Mouse (Mus musculus): ENCODE measurements at regions not wholly inside any gene's neighbourhood (a gene's known extent, or its start where the extent isn't known, plus 50 kb on each side); places are given as distances from the start of the nearest gene placed in this dataset.

GRCm38 (mm10) chr9:46702053-46702900, 296.3 kb upstream of the Gm4791 start:
- TF ChIP-seq MAX (IDR thresholded peaks at IDR 0.05; ENCODE audit: low read length) (no peak), MAZ (IDR thresholded peaks at IDR 0.05; ENCODE audit: low read depth, low read length) (no peak), POLR2AphosphoS2 (IDR thresholded peaks at IDR 0.05; ENCODE audit: low read length) (no peak), MXI1 (IDR thresholded peaks at IDR 0.05; ENCODE audit: low read depth, low read length) (no peak), MYB (IDR thresholded peaks at IDR 0.05; ENCODE audit: low read depth, low read length) (no peak), NELFE (IDR thresholded peaks at IDR 0.05; ENCODE audit: low read depth, low read length) (no peak), MAFK (IDR thresholded peaks at IDR 0.05; ENCODE audit: borderline replicate concordance, low read depth, low read length) (no peak), POLR2AphosphoS5 (IDR thresholded peaks at IDR 0.05; ENCODE audit: borderline replicate concordance, low read depth, low read length) (no peak), GABPA (IDR thresholded peaks at IDR 0.05; ENCODE audit: low read depth, low read length) (no peak), NRF1 (IDR thresholded peaks at IDR 0.05; ENCODE audit: insufficient read depth, low read depth, low read length, poor library complexity, severe bottlenecking) (no peak), MEF2A (IDR thresholded peaks at IDR 0.05; ENCODE audit: extremely low read depth, insufficient replicate concordance, low read depth, low read length, poor library complexity, severe bottlenecking) (no peak), ZMIZ1 (IDR thresholded peaks at IDR 0.05; ENCODE audit: low read depth, low read length) (no peak)
- no peak for DNase-seq (ENCODE audit: low read depth, low spot score)
- no peak overlapping the region for H3K4me3 ChIP-seq (ENCODE audit: control insufficient read depth in 1 of 2, insufficient read depth in 1 of 2, low read depth in 2 of 2, low read length in 2 of 2)

GRCm38 (mm10) chr9:46696171-46696570, 302.4 kb upstream of the Gm4791 start:
- H3K36me3 ChIP-seq (ENCODE audit: control insufficient read depth in 1 of 2, insufficient read depth in 2 of 2, low read length in 2 of 2) = no peaks in the 10 kb centered on the region
- H3K4me3 ChIP-seq (ENCODE audit: control insufficient read depth in 1 of 2, insufficient read depth in 1 of 2, low read depth in 2 of 2, low read length in 2 of 2) = no peak overlapping the region

More at GRCm38 (mm10) chr9:46702053-46702900, 296.3 kb upstream of the Gm4791 start:
- Histone ChIP-seq H3K36me3 (ENCODE audit: control insufficient read depth in 1 of 2, insufficient read depth in 2 of 2, low read length in 2 of 2) (no peaks in the 10 kb centered on the region), H3K27me3 (ENCODE audit: control insufficient read depth in 1 of 2, insufficient read depth in 2 of 2, low read length in 2 of 2) (no peaks in the 10 kb centered on the region), H3K4me1 (ENCODE audit: control insufficient read depth in 1 of 2, insufficient read depth in 2 of 2, low read length in 2 of 2) (no peaks in the 10 kb centered on the region), H3K9ac (ENCODE audit: control insufficient read depth, low read depth, low read length, poor library complexity, severe bottlenecking) (no peak overlapping the region), H3K79me2 (ENCODE audit: control insufficient read depth, insufficient read depth, low read length, poor library complexity) (no peaks in the 10 kb centered on the region), H3K9me3 (replicated peaks; ENCODE audit: insufficient read depth, low read length) (no peaks in the 10 kb centered on the region), H3K27ac (ENCODE audit: control insufficient read depth, low read depth, low read length) (no peak overlapping the region)

More at GRCm38 (mm10) chr9:46696171-46696570, 302.4 kb upstream of the Gm4791 start:
- Histone ChIP-seq H3K9me3 (replicated peaks; ENCODE audit: insufficient read depth, low read length) (no peaks in the 10 kb centered on the region), H3K27ac (ENCODE audit: control insufficient read depth, low read depth, low read length) (no peak overlapping the region), H3K27me3 (ENCODE audit: control insufficient read depth in 1 of 2, insufficient read depth in 2 of 2, low read length in 2 of 2) (no peaks in the 10 kb centered on the region), H3K79me2 (ENCODE audit: control insufficient read depth, insufficient read depth, low read length, poor library complexity) (no peaks in the 10 kb centered on the region), H3K9ac (ENCODE audit: control insufficient read depth, low read depth, low read length, poor library complexity, severe bottlenecking) (no peak overlapping the region), H3K4me1 (ENCODE audit: control insufficient read depth in 1 of 2, insufficient read depth in 2 of 2, low read length in 2 of 2) (no peaks in the 10 kb centered on the region)
- no peak for DNase-seq (ENCODE audit: low read depth, low spot score)
- TF ChIP-seq POLR2A (IDR thresholded peaks at IDR 0.05; ENCODE audit: control insufficient read depth in 1 of 2, insufficient read depth in 1 of 2, low read depth in 1 of 2, low read length in 2 of 2, poor library complexity in 1 of 2) (no peak), MAX (IDR thresholded peaks at IDR 0.05; ENCODE audit: low read length) (no peak), ZMIZ1 (IDR thresholded peaks at IDR 0.05; ENCODE audit: low read depth, low read length) (no peak), TCF12 (IDR thresholded peaks at IDR 0.05; ENCODE audit: low read depth, low read length) (no peak), MYC (IDR thresholded peaks at IDR 0.05; ENCODE audit: low read depth, low read length) (no peak), CHD1 (IDR thresholded peaks at IDR 0.05; ENCODE audit: low read depth, low read length) (no peak), USF1 (IDR thresholded peaks at IDR 0.05; ENCODE audit: low read depth, low read length) (no peak), E2F4 (IDR thresholded peaks at IDR 0.05; ENCODE audit: borderline replicate concordance, low read depth, low read length) (no peak), ZNF384 (IDR thresholded peaks at IDR 0.05; ENCODE audit: low read depth, low read length) (no peak), KAT2A (conservative IDR thresholded peaks at IDR 0.05; ENCODE audit: low read depth, low read length) (no peak), ZKSCAN1 (IDR thresholded peaks at IDR 0.05; ENCODE audit: low read depth, low read length) (no peak), ELF1 (IDR thresholded peaks at IDR 0.05; ENCODE audit: low read depth, low read length) (no peak), GABPA (IDR thresholded peaks at IDR 0.05; ENCODE audit: low read depth, low read length) (no peak), UBTF (IDR thresholded peaks at IDR 0.05; ENCODE audit: borderline replicate concordance, insufficient read depth, low read depth, low read length) (no peak)

All from MEL (cell line).